Mouse (Mus musculus) MEL (cell line): ENCODE measurements around the gene Trpm4. TPM values are rescaled to one million over a fixed set of nuclear protein-coding genes. Genes with fewer than 3 reads are reported as not detected.

Experiments
- DNase-seq: peaks from one replicate; pipeline ENCODE4 v3.0.0; 2011; ENCODE audit warnings: low read depth, low spot score
- H3K27ac ChIP-seq: 2 replicates; pipeline ENCODE4 v1.5.1; 2012; ENCODE audit warnings: low read depth, mild to moderate bottlenecking, control low read depth, low read length, moderate library complexity; ENCODE audit not compliant: control insufficient read depth
- H3K27me3 ChIP-seq, 2 experiments: fragments of 150-350 bp in 1 of 2; sonication (generic) in 1 of 2; 2 replicates each; pipeline ENCODE4 v1.6.1; 2012; ENCODE audit warnings: low read length in 2 of 2, mild to moderate bottlenecking in 2 of 2, improper control_type of control experiment in 1 of 2, moderate library complexity in 1 of 2; ENCODE audit not compliant: insufficient read depth in 2 of 2, control insufficient read depth in 1 of 2
- H3K36me3 ChIP-seq, 2 experiments: 2 replicates each; pipeline ENCODE4 v1.6.1; 2012 to 2014; ENCODE audit warnings: low read length in 2 of 2, improper control_type of control experiment in 1 of 2, inconsistent platforms in 1 of 2, mild to moderate bottlenecking in 1 of 2; ENCODE audit not compliant: insufficient read depth in 2 of 2, control insufficient read depth in 1 of 2
- H3K4me1 ChIP-seq, 2 experiments: fragments of 150-350 bp in 1 of 2; sonication (generic) in 1 of 2; 2 replicates each; pipeline ENCODE4 v1.6.1; 2012; ENCODE audit warnings: low read length in 2 of 2, improper control_type of control experiment in 1 of 2, mild to moderate bottlenecking in 1 of 2; ENCODE audit not compliant: insufficient read depth in 2 of 2, control insufficient read depth in 1 of 2
- H3K4me3 ChIP-seq, 2 experiments: fragments of 150-350 bp in 1 of 2; sonication (generic) in 1 of 2; 2 replicates each; pipeline ENCODE4 v1.5.1; 2012; ENCODE audit warnings: low read depth in 2 of 2, low read length in 2 of 2, mild to moderate bottlenecking in 2 of 2, moderate library complexity in 2 of 2, control low read depth in 1 of 2, improper control_type of control experiment in 1 of 2; ENCODE audit not compliant: control insufficient read depth in 1 of 2, insufficient read depth in 1 of 2
- H3K79me2 ChIP-seq: 2 replicates; pipeline ENCODE4 v1.6.1; 2012; ENCODE audit warnings: mild to moderate bottlenecking, low read length, moderate library complexity; ENCODE audit not compliant: control insufficient read depth, poor library complexity, insufficient read depth
- H3K9ac ChIP-seq: 2 replicates; pipeline ENCODE4 v1.6.1; 2012; ENCODE audit warnings: low read depth, mild to moderate bottlenecking, control low read depth, low read length, moderate library complexity; ENCODE audit not compliant: control insufficient read depth, poor library complexity, severe bottlenecking
- H3K9me3 ChIP-seq: fragments of 150-350 bp; sonication (generic); replicated peaks from 2 replicates; pipeline ENCODE4 v1.6.1; 2012; ENCODE audit warnings: mild to moderate bottlenecking, low read length, improper control_type of control experiment, moderate library complexity; ENCODE audit not compliant: insufficient read depth
- CHD2 ChIP-seq: IDR thresholded peaks from 2 replicates; pipeline ENCODE4 v1.6.1; 2011; ENCODE audit warnings: low read length, improper control_type of control experiment
- CTCF ChIP-seq, 3 experiments: IDR thresholded peaks in 2 of 3; conservative IDR thresholded peaks in 1 of 3; 2 replicates each; pipeline ENCODE4 v1.5.1; 2011 to 2012; ENCODE audit warnings: low read length in 3 of 3, low read depth in 2 of 3, mild to moderate bottlenecking in 2 of 3, improper control_type of control experiment in 1 of 3, inconsistent platforms in 1 of 3, mixed read lengths in 1 of 3, moderate library complexity in 1 of 3; ENCODE audit not compliant: control insufficient read depth in 1 of 3, insufficient read depth in 1 of 3, poor library complexity in 1 of 3, severe bottlenecking in 1 of 3
- ELF1 ChIP-seq: IDR thresholded peaks from 2 replicates; pipeline ENCODE4 v1.6.1; 2014; ENCODE audit warnings: low read depth, mild to moderate bottlenecking, inconsistent platforms, low read length, improper control_type of control experiment, moderate library complexity
- ETS1 ChIP-seq: IDR thresholded peaks from 2 replicates; pipeline ENCODE4 v1.6.1; 2012; ENCODE audit warnings: low read depth, mild to moderate bottlenecking, inconsistent platforms, low read length, improper control_type of control experiment, moderate library complexity
- GABPA ChIP-seq: IDR thresholded peaks from 2 replicates; pipeline ENCODE4 v1.6.1; 2012; ENCODE audit warnings: low read depth, mild to moderate bottlenecking, inconsistent platforms, low read length, improper control_type of control experiment, moderate library complexity
- GATA1 ChIP-seq: IDR thresholded peaks from 2 replicates; pipeline ENCODE4 v1.6.1; 2011; ENCODE audit warnings: low read depth, low read length, improper control_type of control experiment
- JUND ChIP-seq: IDR thresholded peaks from 2 replicates; pipeline ENCODE4 v1.6.1; 2011; ENCODE audit warnings: low read depth, mild to moderate bottlenecking, improper control_type of control experiment, low read length
- MAFK ChIP-seq: IDR thresholded peaks from 2 replicates; pipeline ENCODE4 v1.6.1; 2011; ENCODE audit warnings: low read depth, mild to moderate bottlenecking, low read length, improper control_type of control experiment, borderline replicate concordance
- MAX ChIP-seq: IDR thresholded peaks from 2 replicates; pipeline ENCODE4 v1.6.1; 2011; ENCODE audit warnings: low read length, improper control_type of control experiment
- MEF2A ChIP-seq: IDR thresholded peaks from 2 replicates; pipeline ENCODE4 v1.6.1; 2014; ENCODE audit warnings: low read depth, mild to moderate bottlenecking, inconsistent platforms, low read length, improper control_type of control experiment; ENCODE audit not compliant: poor library complexity, insufficient replicate concordance, severe bottlenecking; ENCODE audit errors: extremely low read depth
- MYC ChIP-seq: IDR thresholded peaks from 2 replicates; pipeline ENCODE4 v1.6.1; 2011; ENCODE audit warnings: low read depth, mild to moderate bottlenecking, low read length, improper control_type of control experiment, moderate library complexity
- NELFE ChIP-seq: IDR thresholded peaks from 2 replicates; pipeline ENCODE4 v1.6.1; 2011; ENCODE audit warnings: low read depth, low read length, improper control_type of control experiment
- POLR2AphosphoS2 ChIP-seq: IDR thresholded peaks from 2 replicates; pipeline ENCODE4 v1.6.1; 2011; ENCODE audit warnings: low read length, improper control_type of control experiment
- RCOR1 ChIP-seq: IDR thresholded peaks from 2 replicates; pipeline ENCODE4 v1.6.1; 2012; ENCODE audit warnings: low read depth, mild to moderate bottlenecking, inconsistent platforms, low read length, improper control_type of control experiment
- SIN3A ChIP-seq: IDR thresholded peaks from 2 replicates; pipeline ENCODE4 v1.6.1; 2012; ENCODE audit warnings: low read length, improper control_type of control experiment, inconsistent platforms
- UBTF ChIP-seq: IDR thresholded peaks from 2 replicates; pipeline ENCODE4 v1.6.1; 2012; ENCODE audit warnings: low read depth, mild to moderate bottlenecking, inconsistent platforms, low read length, improper control_type of control experiment, moderate library complexity, borderline replicate concordance; ENCODE audit not compliant: insufficient read depth
- ZNF384 ChIP-seq: IDR thresholded peaks from 2 replicates; pipeline ENCODE4 v1.6.1; 2012; ENCODE audit warnings: low read depth, mild to moderate bottlenecking, inconsistent platforms, low read length, improper control_type of control experiment
- polyA plus RNA-seq, 2 experiments: library from polyadenylated mRNA; stranded (reverse) in 1 of 2; unstranded in 1 of 2; fragments of >175 nt in 1 of 2; fragments of >200 nt in 1 of 2; gene quantifications; 2 replicates each; pipeline versions ENCODE4 v1.2.1 to v1.2.4; 2012; ENCODE audit warnings: low replicate concordance in 2 of 2, low read depth in 1 of 2; ENCODE audit not compliant: insufficient read length in 2 of 2, insufficient read depth in 1 of 2, missing spikeins in 1 of 2
- total RNA-seq: library from RNA; depleted of rRNA; stranded (reverse); fragments of 300-350 nt; gene quantifications from 2 replicates; pipeline ENCODE4 v1.2.3, GENCODE M21; 2012

Trpm4 gene
- total and polyA plus RNA-seq, 3 experiments = 4.8 to 6.9 TPM; not detected in 1

- TF ChIP-seq GATA1 = no peak
- no peak for TF ChIP-seq ETS1
- no peak for TF ChIP-seq ELF1
- TF ChIP-seq ZNF384 = no peak
- TF ChIP-seq CHD2 = no peak
- no peak for TF ChIP-seq POLR2AphosphoS2
- TF ChIP-seq MAFK = no peak
- 0 out of 2 replicates have a peak, but pooled peaks have one; percentile 28 for TF ChIP-seq SIN3A
- TF ChIP-seq MAX = 0 out of 2 replicates have a peak, but pooled peaks have one; percentile 29
- no peak for TF ChIP-seq JUND
- TF ChIP-seq MEF2A = no peak
Measured at GRCm38 (mm10) chr7:45309455-45309854, 24.1 kb downstream of the Trpm4 start (continued).

GRCm38 (mm10) chr7:45308551-45309240 lies 24.9 kb downstream of the Trpm4 start:
- Histone ChIP-seq H3K9me3 (no peaks in the 10 kb centered on the region), H3K27ac (no peak overlapping the region), H3K9ac (no peak overlapping the region), H3K27me3 (no peaks in the 10 kb centered on the region), H3K4me1 (peaks cover 0 to 7% of the 10 kb centered on the region in 2 experiments; a peak in 2 of 4 replicates), H3K79me2 (no peaks in the 10 kb centered on the region), H3K36me3 (peaks cover 0 to 3% of the 10 kb centered on the region in 2 experiments; a peak in 1 of 4 replicates), H3K4me3 (no peak overlapping the region)
- TF ChIP-seq CHD2 (no peak), CTCF (IDR thresholded peaks at IDR 0.05 in 2 of 3, conservative IDR thresholded peaks at IDR 0.05 in 1 of 3; ENCODE audit: control insufficient read depth in 1 of 3, insufficient read depth in 1 of 3, low read depth in 2 of 3, low read length in 3 of 3, poor library complexity in 1 of 3, severe bottlenecking in 1 of 3) (no peak), GABPA (no peak), NELFE (no peak), MYC (no peak), SIN3A (no peak), RCOR1 (no peak), POLR2AphosphoS2 (no peak), ELF1 (no peak), JUND (no peak), UBTF (no peak), MEF2A (no peak), MAFK (no peak)
- DNase-seq = peak; percentile 36
